Mouse (Mus musculus) left cerebral cortex, postnatal 10 days (tissue): ENCODE results near the gene Gm20219. TPM values are rescaled to one million over a fixed set of nuclear protein-coding genes. Genes with fewer than 3 reads are reported as not detected.

Experiments
- DNase-seq, 2 experiments: peaks; one replicate each; pipeline ENCODE4 v3.0.0; 2021 to 2022; ENCODE audit warnings: low spot score in 2 of 2, mixed read lengths in 1 of 2; ENCODE audit errors: extremely low spot score in 1 of 2
- intact Hi-C: fragments of 180-260 bp; cut with DNase I; formaldehyde crosslinking; loops from one replicate; pipeline ENCODE4 v1.15.1; 2025
- total RNA-seq, 2 experiments: library from RNA; stranded (reverse); gene quantifications; 2 replicates each; pipeline ENCODE4 v1.2.3; 2021

Gene Gm20219
- total RNA-seq, 2 experiments from 2014 or later: 0.54 to 1.3 TPM

DNA sequence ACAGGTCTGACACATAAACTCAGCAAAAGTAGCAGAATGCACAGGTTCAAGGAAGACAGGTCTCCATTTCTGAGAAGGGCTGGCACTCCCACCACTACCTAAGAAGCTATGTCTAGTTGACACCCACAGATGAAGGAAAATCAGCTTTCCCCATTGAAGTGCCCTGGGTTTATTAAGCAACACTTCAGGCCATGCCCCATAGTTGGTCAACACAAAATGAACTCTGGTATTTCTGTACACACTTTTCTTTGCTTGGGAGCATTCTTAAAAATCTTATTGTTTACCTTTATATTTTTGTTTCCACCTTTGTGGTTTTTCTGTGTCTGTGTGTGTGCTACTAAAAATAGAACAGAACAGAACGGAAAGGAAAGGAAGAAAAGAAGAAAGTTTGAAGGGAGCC is 5.9 kb upstream of the Gm20219 start:
- no peak for DNase-seq
- intact Hi-C loops: no loop called here

DNA sequence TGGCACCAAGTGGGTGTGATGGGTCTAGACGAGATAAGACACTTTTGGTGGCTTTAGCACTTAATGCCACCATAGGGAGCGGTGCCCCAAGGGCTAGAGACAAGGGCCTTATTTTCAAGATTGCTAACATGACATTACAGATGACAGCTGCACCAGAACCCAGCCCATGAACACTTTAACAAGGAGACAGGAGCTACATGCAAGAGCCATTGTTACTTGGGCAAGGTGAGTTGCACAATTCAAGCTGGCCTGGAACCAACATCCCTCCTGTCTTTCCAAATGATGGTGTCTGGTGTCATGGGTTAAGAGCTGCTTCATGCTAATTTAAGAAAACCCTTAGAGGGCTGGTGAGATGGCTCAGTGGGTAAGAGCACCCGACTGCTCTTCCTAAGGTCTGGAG is 5.2 kb upstream of the Gm20219 start:
- no peak for DNase-seq
- intact Hi-C loops: loop anchor here (2.0 kb wide), 1 partner anchor 203 kb away; no protein-coding TSS in a partner anchor

DNA sequence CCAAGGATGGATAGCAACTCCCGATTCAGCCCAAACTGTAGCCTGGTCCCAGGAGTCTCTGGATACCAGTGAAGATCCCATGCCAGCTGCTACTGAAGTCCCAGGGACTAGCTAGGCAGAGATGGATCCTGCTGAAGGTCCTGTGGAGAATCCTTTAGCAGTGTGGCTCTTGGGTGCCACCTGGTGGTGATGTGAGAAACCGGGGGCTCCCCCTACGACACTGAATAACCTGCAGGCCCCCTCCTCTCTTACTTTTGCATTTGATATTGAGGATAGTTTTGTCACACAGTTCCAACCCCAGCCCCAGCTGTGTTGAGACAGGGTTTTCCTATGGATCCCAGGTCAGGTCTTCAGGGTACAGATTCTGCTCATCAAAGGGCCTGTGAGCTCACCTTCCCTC is 4.3 kb upstream of the Gm20219 start:
- peak in 1 of 2 experiments; percentile 69 for DNase-seq
- intact Hi-C loops: loop anchor here (2.0 kb wide), 1 partner anchor 202 kb away; no protein-coding TSS in a partner anchor

DNA sequence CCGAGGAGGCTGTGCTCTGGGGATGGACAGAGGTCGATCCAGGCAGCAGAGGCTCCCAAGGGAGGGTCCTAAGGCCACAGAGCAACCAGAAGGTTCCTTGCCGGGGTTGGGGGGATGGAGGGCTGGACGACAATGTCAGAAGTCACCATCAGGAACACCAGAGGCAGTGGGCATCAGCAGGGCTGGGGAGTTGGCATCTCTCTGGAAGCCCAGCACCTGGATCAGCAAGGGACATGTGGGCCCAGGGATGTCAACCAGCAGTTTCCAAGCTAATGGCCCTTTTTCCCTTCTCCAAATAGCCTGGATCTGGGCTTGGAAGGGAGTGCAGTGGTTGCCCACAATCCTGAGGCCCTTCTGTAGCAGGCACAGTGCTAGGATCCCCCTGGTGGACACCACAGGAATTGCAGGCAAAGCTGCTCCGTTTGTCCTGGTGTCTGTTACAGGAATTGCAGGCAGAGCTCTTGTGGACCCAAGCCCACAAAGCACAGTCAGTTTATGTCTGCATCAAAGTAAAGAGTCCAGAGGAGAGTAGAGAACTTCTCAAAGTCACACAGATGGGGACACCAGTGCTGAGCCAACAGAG is 1.3 kb downstream of the Gm20219 start:
- peak; percentile 71 to 82 for DNase-seq

DNA sequence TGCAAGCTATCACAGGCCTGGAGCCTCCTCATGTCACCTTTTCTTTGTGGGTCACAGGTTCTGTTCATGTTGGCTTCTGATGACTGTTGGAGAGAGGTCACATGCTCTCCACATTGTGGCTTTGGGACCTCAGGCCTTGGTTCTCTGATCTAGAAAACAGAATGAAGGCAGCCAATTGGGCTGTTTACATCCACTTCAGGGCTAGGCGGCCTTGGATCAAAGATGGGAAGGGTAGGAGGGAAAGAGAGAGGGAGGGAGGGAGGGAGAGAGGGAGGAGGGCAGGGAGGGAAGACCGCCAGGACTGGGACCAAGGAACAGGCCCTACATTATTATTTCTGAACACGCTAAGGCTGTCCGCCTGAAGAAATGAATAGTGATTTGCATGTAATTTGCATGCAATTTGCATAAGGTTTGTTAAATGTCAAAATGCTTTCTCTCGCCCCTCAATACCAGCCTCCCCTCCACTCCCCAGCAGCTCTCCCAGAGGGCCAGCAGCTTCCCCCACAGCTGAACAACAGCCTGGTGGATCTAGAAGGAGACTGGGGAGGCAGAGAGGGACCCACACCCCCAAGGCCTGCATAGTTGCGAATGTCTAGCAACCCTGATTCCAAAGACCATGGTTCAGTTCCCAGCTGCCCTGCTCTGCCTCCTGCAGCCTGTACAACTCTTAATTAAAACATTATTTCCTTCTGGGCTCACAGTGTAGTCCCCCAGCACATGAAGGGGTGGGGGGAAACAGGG is 2.2 kb downstream of the Gm20219 start:
- DNase-seq: peak; percentile 48 to 52
- intact Hi-C loops: loop anchor here (5.0 kb wide), 3 partner anchors 45 to 125 kb away; partner anchors contain the start of gene Ptprs

More for the DNA sequence above, 1.3 kb downstream of the Gm20219 start:
- intact Hi-C loops: loop anchor here (5.0 kb wide), 3 partner anchors 46 to 126 kb away; partner anchors contain the start of gene Ptprs

DNA sequence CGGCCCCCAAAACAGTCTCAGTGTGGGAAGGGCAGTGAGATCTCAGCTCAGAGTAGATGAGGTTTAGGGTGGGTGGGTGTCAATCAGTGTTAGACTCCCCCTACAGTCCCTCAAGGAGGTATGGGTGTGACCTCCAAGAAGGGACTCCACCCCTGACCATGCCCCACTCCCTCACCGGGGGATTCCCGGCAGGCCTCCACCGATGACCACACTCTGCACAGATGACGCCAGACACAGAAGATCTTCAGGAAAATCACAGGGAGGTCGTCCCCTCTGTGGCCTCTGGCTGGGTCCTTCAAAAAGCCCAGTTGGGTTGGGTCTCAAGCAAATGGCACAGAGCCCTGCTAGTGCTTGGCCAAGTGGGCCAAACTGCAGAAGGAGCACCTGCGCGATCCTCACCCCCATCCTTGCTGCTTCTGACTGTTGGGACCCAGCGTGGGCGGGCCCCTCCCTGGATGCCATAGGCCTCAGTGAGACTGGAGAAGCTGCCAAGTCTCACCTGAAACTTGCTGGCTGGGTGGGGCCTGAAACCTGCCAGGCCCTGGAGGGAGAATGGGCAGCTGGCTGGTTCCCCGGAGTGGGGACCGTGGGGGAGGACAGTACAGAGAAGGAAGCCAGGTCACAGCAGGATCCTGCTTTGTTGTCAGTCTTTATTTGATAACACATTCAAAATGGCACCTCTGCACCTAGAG is 3.3 kb downstream of the Gm20219 start:
- DNase-seq: peak in 1 of 2 experiments; percentile 32
- intact Hi-C loops: loop anchor here (5.0 kb wide), 3 partner anchors 44 to 124 kb away; partner anchors contain the start of gene Ptprs

DNA sequence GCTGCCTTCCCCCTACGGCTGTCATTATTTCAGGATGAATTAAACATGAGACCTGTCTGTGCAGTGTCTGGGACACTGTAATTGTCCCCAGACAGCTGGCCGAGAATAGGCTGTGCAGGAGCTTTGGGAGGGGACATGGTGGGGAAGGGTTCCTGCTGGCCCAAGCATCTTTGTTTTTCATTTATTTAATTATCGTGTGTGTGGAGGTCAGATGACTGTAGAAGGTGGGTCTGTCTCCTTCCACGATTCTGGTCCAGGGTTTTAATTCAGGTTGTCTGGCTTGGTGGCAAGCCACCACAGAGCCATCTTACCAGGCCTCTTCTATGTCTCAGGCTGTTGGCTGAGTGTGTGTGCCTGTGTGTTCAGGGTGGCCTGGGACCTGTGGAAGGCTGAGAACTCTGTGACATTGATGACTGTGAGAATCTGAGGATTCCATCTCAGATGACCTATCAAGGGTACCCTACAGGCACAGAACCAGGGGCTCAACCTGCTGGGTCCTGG is 5.5 kb downstream of the Gm20219 start:
- DNase-seq: no peak
- intact Hi-C loops: no loop called here

DNA sequence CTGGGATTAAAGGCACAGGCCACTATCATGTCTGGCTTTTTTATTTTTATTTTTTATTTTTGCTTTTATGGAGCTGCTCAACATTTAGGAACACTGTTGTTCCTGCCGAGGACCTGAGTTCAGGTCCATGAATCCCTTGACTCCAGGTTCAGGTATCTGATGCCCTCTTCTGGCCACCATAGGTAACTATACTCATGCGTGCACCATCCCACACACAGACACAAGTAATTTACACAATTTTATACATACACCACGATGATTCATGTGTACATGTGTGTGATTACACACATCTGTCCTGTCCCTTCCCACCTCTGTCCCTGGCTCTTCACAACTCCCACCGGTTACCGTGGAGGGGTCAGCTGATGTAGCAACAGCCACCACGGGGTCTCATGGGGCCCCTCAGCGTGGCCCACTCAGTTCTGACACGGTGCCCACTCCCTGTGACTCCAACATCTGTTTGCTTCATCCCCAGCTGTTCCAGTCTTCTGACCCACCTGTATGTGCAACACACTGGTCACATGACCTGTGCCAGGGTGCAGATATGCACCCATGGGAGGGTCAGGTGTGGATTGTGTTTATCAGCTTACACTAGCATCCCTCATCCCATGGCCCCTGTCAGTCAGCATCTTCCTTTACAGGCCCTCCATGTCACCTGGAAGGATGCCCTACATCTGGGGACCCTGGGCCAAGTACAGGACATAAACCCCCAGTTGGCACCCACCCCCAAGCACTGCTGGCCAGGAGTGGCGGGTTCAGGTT is 6.2 kb downstream of the Gm20219 start:
- intact Hi-C loops: no loop called here

DNA sequence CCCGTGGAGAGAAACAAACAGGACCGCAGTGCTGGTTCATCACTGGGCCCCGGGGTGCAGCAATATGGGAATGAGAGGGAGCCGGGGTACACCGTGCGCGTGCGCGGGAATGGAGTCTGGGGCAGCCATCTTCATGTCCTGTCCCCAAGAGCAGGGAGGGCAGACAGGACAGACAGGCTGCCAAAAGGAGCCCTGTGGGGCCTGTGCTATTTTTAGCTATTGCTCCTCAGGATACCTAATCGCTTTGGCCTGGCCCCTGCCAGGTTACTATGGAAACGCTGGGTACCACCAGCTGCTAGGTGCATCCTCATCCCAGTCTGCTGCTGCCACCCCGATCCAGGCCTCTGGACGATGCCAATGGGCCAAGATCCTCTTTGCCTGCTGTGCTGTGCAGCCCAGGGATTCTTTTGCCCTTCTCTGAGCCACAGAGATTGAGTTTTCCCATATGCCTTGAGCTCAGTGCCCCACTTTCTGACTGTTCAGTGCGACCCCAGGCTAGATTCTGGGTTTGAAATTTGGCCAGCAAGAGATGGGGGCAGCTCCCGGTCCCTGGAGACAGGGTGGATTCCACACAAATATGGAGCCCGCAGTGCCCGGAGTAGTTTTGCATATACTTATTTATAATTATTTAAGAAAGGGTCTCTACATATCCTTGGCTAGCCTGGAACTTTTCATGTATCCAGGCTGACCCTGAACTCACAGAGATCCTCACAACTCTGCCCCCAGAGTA is 6.9 kb downstream of the Gm20219 start:
- intact Hi-C loops: no loop called here

More for the DNA sequence above, 6.2 kb downstream of the Gm20219 start:
- peak in 1 of 2 experiments; percentile 27 for DNase-seq

DNA sequence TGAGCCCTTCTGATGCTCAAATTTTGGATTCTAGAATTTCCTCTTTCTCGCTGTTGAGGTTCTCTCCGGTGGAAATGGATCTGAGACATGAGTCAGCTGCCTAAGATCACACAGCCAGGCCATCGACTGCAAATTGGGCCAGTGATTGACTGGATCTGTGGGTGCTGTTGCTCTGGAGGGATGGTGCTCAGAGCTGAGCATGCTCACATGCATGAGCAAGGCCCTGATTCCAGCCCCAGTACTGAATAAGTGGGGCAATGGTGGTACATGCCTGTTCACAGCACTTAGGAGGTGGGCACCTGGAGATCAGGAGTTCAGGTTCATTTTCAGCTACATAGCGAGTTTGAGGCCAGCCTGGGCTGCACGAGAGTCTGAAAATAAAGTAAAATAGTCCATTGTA is 7.6 kb downstream of the Gm20219 start:
- intact Hi-C loops: no loop called here

More for the DNA sequence above, 6.9 kb downstream of the Gm20219 start:
- DNase-seq: peak in 1 of 2 experiments; percentile 11

DNA sequence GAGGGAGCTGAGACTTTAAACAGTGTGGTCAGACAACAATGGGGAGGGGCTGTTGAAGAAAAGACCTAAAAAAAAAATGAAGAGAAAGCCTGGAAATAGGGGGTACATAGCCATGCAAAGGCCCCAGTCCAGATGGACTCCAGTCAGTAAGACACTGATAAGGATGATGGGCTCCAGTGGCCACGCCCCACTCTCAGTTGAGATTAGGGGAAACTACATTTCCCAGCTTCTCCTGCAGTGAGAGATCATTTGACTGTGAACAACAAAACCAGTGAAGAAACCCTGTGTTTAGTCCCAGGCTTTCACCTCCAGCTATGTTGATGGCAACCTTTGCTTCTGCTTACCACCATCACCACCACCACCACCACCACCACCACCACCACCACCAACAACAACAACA is 8.2 kb downstream of the Gm20219 start:
- DNase-seq: no peak
- intact Hi-C loops: no loop called here

More for the DNA sequence above, 7.6 kb downstream of the Gm20219 start:
- DNase-seq: no peak

DNA sequence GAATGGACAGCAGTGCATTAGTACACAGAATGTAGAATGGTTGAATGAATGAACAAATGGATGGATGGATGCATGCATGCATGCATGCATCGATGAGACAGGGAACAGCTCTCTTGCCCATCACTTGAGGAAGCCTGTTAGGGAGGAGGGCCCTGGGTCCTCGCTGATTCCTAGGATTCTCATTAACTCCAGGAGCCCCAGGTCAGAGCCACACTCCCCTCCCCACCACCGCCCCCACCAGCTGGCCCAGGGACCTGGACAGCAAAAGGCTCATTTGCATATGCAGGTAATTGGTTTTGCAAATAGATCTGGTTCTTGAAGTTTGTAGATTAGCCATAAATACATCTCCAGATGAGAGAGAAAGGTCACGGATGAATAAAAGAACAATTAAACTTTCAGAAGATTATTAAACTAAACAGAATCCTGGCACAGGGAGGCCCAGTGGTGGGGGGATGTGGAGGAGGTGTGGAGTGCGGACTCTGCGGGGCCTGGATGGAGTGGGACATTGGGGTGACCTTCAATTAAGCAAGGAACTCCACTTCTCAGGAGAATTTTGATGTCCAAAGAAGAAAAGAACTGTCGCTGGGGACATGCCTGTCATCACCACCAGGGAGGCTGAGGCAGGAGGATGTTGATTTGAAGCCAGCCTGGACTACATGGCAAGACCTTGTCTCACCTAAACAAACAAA is 9.3 kb downstream of the Gm20219 start:
- intact Hi-C loops: no loop called here
- DNase-seq: no peak

DNA sequence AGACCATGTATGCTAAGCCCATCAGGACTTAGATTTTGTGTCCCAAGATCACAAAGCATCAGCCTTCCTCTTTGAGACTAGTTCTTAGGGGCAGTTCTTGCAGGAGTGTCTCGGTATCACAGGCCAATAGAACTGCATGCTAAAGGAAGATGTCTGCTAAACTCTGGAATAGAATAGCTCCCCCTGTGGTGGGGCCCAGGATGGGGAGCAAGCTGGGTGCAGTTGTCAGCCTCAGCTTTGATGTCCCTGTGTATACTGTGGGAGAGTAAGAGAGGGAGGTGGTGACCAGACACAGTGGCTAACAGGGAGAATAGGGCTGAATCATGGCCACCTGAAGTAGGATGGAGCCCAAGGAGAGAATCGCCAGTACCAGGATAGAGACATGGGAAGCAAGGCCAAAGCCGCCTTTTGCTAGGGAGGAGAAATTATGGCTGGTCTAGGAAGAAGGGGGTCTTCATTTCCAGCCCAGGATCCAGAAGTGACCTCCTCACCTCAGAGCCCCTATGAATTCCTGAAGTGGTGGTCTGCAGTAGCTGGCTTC is 10.4 kb downstream of the Gm20219 start:
- DNase-seq: no peak
- intact Hi-C loops: no loop called here

DNA sequence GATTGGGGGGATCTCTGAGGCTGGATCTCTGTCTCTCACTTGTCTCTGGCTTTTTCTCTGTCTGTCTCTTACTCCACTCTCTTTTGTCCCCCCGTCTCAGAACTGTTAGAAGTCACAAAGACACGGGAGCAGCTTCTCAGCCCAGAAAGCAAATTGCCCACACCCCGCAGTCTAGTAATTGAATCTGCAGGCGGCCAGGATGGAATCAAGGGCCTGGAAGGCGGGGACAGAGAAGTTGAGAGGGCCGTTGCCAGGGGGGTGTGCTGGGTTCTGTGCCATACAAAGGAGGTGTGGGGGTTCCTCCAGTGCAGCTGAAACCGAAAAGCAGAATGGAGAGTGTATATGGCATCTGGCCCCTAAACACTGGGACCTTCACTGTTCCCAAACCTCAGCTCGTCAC is 11.5 kb downstream of the Gm20219 start:
- no peak for DNase-seq
- intact Hi-C loops: no loop called here

DNA sequence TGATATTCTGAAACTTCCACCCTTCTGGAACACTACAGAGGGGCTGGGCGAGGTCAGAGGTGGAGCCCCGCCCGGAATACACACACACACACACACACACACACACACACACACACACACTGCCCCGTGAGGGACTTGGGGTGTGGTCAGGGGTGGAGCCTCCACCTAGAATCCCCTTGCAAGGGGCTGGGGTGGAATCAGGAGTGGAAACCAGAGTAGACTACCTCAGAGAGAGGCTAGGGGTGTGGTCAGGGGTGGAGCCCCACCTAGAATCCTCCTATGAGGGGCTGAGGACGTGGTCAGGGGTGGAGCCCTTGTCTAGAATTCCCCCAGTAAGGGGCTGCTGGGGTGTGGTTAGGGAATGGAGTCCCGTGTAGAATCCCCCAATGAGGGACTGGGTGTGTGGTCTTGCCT is 13.6 kb downstream of the Gm20219 start:
- intact Hi-C loops: no loop called here
- DNase-seq: no peak

DNA sequence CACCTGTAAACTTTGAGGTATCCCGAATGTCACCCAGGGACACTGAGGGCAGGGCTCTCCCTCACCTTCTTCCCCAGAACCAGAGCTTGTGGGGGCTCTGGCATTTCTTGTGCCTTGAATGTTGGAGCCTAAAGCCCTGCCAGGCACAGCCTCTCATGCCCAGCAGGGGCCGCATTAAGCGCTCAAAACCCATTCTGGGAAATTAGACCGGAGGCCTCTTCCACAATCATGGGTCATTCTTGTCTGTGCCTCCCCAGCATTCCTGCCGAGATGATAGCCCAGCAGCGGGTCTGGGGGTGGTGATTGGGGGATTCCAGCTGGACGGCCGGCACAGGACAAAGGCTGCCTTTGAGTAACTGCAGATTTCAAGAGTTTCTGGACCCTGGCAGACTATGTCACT is 16.3 kb downstream of the Gm20219 start:
- intact Hi-C loops: no loop called here

DNA sequence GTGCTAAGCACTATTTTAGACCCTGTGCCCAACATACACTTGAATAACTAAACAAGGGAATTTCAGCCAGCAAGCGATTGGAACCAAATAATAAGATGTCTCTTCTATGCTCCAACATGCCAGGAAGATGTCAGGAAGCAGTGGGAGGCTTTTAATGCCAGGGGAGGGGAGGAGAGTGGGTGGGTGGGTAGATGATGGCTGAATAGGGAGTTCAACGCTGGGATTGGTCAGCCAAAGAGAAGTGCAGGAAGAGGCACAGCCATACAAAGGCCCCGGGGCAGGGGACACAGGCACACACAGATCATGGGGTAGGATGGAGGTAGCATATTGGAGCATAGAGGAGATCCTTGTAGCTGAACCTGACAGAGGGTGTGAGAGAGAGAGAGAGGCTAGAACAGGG is 17.3 kb downstream of the Gm20219 start:
- intact Hi-C loops: no loop called here
- no peak for DNase-seq

More for the DNA sequence above, 16.3 kb downstream of the Gm20219 start:
- no peak for DNase-seq
